Mouse (Mus musculus) embryo, embryonic 10 days (tissue): ENCODE results near the gene 1810010D01Rik.
A peak's percentile ranks its signal among the peaks of the same experiment; 100 is the strongest.

Experiments
- DNase-seq: peaks from one replicate; pipeline ENCODE4 v3.0.0-alpha.2; 2015; ENCODE audit warnings: low spot score

The 1810010D01Rik gene

DNA sequence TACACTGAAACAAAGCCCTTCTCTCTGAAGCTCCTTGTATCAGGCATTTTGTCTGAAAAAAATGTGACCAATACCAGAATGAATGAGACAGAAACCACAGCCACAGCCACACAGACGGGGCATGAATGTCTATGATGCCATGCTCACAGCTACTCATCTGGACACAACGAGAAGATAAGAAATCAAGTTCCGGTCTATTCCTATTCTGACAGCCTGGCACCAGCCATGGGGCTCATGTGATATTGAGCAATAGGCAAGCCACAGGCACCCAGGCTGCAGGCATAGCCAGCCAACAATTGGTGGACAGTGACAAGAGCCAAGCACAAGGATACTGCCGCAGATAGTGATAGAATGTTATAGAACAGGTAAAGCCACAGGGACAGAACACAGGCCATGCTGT is 7.6 kb upstream of the 1810010D01Rik start:
- DNase-seq = no peak

DNA sequence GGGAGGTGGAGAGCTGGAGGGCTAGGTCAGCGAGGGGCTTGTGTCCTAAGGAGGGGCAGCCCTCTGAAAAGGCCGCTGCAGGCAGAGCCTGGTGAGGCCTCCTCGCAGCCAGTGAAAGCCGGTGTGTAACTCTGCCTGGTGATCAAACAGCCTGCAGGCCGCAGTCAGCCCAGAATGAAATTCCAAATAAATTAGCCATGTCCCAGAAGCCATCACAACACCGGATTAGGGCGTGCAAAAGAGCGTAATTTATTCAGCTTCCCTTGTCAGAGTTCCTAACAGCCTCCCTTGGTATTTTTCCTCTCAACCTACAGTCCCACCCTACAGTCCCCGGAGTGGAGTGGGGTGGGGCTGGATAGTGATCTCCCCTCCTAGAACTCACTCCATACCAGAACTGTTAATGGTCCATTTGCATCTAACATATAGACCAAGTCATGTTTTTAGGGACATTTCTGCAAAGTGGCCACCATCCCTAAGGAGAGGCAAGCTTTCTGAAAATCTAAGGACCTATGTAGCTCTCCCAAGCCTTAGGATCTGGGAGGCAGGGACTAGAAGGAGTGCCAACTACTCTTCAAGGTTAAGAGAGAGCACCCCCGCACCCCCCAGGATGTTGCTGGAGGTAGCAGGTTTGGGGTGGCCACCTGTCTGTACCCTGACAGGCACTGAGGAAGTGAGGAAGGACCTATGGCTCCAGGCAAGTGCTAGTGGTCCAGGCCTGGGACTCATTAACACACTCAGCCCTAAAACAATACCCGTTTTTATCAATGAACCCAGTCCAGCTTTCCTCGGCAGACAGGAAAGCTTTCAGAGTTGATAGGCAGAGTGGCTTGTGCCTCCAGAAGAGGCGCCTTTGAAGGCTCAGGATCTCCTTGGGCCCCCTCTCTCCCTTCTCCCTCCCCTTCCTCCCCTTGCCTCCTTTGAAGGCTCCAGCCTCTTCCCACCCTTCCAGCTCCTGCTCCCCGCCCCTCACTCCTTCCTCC is 4.1 kb upstream of the 1810010D01Rik start:
- peak; percentile 75 for DNase-seq

DNA sequence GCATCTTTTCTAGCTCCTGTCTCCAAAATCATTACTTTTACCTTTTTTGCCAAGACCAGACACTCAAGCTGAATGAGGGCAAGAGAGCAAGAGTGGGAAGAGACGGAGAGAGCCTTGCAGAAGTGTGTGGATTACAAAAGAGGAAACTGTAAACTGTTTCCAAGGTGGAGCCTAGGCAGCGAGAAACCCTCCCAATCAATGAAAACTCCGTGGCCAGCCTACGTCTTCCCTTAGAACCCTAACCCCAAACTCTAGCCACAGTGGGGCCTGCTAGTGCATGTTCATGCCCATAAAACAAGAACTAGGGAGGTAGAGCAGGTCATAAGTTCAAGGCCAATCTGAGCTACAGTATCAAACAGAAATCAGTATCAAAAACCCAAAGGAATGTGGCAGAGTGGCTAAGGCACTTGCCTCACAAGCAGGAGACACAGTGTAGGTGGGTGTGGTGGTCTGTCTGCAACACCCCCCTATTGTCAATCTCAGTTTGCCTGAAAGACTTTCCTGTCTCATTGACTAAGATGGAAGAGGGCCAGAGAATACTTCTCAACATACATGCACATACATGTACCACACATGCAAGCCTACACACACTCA is 2.7 kb upstream of the 1810010D01Rik start:
- no peak for DNase-seq

DNA sequence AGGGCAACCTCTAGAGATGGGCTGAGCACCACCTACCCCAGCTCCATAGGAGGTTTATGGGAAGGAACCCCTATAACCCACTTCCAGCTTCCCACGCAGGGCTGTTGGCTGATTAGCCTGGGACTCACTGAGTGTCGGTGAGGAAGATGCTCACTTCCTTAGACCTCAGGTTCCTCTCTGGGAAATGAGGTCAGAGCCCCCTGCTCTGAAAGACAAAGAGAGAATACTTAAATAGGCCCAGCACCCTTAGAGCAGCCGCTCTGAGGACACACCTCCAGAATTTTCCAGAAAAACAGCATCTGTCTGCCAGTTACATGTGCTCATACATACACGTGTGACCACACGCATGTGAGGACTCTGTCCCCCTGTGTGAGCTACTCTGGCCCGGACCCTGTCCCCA is 1.1 kb downstream of the 1810010D01Rik start:
- DNase-seq = no peak

DNA sequence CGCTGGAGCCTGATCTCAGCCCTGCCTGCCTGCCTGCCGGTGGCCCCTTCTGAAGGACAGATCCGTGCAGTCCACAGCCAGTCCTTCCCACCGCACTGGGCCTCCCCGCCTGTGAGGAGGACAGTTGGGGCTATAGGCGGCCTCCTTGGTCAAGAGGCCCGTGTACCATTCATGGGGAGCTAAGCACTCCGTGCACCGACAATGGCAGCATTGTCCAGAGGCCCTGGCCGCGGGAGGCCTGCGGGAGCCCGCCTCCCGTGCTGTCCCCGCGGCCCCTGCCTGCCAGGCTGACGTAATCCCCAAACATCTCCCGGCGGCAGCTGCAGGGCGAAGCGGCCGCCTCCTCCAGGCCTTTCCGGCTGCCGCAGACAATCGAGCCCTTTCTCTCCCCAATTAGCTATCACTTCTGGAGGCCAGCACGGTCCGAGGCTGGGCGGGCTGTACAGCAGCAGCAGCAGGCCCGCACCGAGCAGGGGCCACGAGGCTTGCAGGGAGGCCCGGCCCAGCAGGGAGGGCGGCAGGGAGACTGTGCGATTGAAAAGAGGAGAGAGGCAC is 1.8 kb downstream of the 1810010D01Rik start:
- peak; percentile 86 for DNase-seq

DNA sequence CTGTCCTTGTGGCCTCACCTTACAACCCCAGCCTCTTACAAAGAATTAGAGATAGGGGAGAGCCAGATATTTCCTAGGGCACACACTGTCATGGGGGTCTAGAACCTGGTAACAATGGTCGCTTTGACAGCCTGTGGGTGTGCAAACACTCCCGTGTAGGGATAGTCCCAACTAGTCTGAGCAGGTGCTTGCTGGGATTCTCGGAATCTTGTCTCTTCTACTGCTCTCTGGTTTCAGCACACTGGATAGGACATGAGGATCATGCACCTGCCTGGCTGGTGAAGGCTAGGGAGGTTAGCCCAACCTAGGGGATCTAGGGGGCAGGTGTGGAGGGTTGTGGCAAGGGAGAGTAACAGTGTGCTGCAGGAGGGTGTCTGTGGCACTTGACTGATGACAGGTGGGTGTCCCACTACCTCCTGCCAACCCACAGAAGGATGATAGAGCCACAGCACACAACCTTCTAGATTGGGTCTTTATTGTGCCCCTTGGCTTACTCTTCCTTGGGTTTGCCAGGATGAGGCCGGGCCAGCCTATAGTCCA is 2.5 kb downstream of the 1810010D01Rik start:
- no peak for DNase-seq

DNA sequence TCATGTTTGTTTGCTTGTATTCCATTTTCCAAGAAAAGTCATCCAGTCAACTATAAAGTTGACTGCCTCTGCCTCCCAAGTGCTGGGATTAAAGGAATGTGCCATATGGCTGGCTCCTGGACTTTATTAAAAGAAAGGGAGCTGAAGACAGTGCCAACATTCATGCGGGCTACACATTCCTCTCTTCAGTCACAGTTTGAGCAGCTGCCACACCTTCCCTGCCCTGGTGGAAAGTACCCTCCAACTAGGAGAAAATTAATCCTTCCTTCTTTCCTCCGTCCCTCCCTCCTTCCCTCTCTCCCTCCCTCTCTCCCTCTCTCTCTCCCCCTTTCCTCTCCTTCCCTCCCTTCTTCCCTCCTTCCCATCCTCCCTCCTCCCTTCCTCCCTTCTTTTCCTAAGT is 8.2 kb downstream of the 1810010D01Rik start:
- DNase-seq = no peak

DNA sequence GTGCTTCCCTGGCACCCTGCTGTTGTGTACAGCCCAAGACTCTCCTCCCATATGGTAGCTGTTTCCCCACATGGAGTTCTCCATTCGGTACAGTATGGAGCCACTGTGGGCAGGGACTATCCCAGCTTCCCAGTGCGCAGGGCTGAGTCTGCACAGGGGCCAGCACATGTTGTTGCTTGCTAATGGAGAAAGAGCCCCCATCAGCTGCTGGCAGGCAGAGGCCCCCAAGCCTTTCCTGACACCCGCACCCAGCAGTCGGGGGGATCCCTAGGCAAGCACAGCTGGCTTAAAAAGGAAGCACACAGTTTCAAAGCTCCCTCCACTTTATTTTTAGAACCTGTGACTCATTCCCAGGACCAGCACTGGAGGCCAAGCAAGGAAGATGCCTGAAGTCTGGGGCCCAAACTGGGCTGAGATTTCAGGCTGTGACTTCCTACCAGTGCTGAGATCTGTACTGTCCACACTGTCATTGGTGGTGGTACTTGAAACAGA is 9.7 kb downstream of the 1810010D01Rik start:
- DNase-seq = no peak

DNA sequence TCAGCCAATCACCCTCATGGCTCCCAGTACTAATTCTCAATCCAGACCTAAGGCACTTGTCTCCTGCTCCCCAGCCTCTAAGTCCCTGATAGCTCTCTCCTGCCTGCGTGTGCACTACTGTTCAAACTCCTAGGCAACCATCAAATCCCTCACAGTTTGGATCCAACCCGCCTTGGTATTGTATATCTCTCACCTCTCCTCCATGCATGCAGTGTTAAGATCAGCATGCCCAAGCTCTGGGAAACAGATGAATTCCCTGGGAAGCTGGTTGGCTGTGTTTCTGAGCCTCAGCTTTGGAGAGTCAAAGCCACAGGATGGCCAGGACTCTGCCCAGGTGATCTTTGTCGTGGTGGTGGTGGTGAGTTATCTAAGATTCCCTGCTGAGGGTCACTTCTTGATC is 10.2 kb downstream of the 1810010D01Rik start:
- DNase-seq = no peak

DNA sequence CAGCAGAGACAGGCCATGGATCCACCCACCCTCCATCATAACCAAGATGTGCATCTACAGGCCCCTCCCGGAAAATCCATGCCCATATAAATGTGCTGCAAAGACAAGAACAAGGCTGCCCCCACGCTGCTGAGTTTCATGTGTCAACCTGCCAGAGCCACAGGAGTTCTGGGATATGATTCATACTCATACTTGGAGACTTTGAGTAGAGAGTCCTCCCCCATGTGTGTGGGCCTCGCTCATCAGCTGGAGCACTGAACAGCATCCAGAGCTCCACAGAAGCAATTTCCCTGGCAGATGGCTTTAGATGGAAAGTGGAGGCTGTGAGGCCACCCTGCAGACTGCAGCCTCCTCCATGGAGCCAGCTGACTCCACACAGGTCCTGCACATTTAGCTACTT is 10.9 kb downstream of the 1810010D01Rik start:
- no peak for DNase-seq

DNA sequence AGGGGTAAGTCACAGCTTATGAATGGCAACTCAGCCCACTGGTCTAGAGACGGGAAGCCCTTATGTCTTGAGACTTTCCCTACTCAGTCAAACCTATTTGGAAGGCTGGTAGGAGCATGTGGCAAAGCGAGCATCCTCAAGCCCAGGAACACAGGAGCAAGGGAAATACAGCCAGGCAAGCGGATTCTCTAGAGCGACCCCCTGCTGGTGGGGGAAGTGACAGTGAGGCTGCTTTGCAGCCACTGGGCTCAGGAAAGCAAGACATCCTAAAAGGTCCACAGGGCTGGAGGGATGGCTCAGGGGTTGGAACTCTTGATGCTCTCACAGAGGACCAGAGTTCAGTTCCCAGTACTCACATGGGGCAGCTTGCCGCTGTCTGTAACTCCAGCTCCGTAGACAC is 11.6 kb downstream of the 1810010D01Rik start:
- DNase-seq = no peak

DNA sequence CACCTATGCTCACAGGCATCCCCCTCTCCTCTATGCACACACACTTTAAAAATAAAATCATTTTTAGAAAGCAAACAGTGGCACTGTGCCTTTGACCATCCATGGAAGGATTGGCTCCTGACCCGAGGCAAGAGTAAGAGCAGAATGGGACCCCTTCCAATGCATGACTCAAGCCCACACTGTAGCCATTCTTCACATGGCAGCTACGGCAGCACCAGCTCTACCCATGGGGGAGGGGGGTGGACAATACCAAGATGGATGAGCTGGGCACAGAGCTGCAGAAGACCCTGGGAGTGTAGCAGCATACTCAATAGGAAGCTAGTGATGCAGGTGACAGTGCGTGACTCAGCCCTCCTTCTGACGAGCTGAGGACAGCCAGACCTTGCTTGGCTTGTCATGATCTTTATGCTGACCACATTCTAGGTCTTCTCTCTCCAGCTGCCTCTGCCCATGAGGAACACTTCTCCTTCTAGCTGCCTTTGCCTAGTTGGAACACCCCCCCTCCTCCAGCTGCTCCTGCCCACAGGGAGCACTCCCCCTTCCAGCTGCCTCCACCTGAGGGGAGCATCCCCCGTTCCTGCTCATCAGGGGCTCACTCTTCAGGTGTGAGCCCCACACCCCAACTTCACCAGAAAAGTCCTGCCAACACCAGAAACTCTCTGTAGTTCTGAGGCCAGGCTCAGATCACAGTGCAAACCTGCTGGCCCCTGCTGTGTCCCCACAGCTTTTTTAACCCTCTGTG is 12.6 kb downstream of the 1810010D01Rik start:
- DNase-seq = no peak

DNA sequence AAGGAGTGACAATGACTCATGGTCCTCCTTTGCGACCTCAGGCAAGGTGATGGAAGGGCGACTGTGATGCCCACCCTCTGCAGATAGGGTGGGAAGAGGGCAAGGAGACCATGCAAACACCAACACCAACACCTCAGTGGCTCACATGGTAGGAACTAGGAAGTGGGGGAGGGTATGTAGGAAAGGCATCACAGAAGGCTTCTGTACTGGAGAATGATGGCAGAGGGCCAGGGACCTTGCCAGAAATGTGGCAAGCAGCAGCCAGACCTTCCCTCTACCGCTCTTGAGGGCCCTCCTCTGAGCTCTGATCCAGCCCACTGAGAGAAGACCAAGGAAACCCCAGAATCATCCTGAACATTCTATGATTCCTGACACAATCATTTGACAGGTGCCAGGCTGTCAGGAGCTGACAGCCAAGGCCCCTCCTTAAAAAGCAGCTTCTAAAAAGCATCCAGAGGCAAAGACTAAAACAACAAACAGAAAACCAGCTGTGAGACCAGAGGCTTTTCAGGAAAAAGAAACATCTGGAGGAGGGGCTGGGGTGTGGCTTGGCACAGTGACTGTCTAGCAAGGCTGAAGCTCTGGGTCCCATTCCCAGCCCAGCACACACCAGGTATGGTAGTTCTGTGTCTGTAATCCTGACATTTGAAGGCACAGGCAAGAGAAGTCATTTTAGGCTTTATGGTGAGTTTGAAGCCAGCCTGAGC is 13.3 kb downstream of the 1810010D01Rik start:
- no peak for DNase-seq

DNA sequence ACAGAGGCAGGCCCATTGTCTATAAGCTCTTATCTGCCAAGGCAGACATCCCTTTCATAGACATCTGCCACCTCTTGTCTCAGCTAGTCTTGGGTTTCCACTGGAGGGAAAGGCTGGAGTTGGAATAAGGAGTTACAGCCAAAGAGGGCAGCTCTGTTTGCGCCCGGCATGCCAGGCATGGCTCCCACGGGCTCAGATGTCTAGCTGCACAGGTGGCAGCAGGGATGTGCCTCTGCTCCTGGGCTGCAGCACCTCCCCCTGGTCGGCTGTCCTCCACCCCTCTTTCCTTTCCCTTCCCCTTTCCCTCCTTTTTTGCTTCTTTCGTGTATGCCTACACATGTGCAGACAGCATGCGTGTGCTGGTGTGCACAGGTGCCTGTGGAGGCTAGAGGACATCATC is 15.1 kb downstream of the 1810010D01Rik start:
- DNase-seq = no peak

DNA sequence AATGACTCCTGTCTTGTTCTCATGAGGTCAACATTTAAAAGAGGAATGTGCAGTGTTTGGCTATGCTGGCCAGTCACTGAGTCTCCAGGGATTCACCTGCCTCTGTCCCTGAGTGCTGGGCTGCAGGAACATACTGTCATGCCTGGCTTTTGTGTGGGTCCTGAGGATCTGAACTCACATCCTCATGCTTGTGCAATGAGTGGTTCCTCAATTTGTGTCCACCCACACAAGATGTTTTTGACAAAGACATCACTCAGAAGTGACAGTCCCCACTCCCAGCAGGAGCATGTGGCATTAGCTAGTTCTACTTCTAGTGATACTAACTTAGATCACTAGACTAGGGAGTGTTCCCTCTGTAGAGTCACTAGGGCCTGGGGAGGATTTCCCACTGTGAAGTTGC is 17.4 kb downstream of the 1810010D01Rik start:
- DNase-seq = no peak

DNA sequence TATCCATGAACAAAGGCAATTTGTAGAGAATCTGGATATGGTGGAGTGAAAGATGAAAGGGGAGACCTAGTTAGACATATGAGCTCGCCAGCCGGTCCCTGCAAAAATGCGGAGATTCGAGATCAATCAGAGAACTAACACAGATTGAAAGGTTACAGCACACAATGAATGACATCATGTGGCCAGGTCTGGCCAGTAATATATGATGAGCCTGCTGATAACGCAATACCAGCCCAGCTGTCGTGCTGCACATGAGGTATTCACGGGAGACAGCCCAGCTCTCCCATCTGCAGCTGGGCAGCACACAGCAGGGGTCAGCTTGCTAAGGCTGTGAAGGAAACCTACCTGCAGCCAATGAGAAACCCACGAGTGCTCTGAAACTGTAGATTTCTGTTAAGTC is 18.6 kb downstream of the 1810010D01Rik start:
- DNase-seq = peak; percentile 29

DNA sequence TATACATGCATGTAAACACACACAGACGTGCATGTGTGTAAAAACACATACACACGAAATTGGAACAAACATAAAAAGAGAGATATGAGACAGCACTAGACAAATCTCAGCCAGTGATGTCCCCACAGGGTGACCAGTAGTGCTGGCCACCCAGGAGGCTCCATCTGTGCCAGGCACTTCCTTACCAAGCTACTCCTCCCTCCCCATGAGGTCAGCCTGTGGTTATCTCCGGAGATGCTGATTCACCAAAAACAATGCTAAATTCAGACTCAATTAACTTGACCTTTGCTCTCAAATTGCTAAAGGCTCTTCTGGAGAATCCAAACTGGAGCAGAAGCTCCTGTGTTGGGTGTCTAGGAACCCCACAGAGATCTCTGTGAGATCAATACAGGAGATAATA is 20.1 kb downstream of the 1810010D01Rik start:
- DNase-seq = no peak

DNA sequence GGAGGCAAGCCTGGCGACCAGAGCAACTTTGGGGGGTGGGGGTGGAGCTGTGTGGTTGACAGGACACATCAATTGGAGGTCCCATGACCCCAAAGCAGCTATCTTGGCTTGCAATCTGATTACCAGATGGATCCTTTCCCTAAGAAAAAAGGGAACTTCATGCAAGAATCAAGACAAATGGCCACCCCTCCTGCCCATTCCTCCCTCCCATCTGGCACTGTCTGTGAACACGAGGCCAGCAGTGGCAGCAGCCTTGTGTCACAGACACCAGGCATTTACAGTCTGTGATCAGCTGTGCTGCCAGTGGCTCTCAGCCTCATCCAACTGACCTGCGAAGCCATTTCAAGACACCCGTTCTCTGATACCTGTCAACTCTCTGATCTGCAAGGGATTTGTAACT is 25.5 kb downstream of the 1810010D01Rik start:
- no peak for DNase-seq

DNA sequence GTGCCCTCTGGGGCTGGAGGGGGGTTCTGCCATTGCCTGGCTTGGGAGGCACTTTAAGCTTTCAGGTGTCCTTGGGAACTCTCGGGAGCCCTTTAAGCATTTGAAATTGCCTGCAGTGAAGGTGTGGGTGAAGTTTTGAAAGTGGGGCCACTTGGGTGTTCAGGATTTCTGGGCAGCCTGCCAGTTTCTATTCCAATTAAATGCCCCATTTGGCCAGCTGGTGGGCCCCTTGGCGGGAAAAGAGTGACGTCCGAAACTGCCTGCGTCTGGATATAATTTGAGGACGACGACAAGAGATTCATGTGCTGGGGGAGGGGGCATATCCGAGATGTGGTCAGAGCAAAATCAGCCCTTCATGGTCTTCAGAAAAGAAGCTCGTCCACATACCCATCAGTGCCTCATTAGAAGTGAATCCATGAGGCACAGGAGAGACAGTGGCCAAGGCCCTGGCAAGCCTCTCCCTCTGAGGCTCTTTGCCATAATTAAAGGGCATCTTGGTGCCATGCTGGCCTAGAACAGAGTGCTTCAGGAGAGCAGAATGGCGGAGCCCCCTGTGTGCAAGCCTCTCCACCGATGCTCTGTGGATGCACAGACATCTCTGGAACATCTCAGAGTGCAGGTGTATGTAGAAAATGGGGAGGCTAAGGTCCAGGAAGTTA is 26.4 kb downstream of the 1810010D01Rik start:
- DNase-seq = no peak

DNA sequence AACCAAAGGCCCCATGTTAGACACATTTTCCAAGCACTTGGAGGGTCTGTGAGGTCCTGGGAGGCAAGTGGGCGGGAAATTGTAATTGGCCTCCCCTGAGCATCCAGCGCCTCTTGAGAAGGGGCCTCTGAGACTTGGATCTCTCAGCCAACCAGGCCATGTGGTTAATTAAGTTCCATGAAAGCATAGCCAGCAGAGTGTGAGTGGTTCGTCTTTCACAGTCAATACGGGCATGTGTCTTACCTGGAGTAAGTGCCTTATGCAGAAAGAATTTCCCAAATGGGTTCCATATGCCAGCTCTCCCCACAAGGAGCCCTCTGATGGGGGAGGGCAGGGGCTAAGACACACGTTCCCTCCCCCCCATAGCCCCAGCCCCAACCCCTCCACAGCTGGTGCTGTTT is 28.2 kb downstream of the 1810010D01Rik start:
- DNase-seq = peak; percentile 55
